Mouse (Mus musculus): ENCODE data around the gene Dnajc10. TPM values are rescaled to one million over a fixed set of nuclear protein-coding genes. Genes with fewer than 3 reads are reported as not detected.

Gene Dnajc10
- polyA plus RNA-seq, 1 experiment = 31.4 TPM

DNA sequence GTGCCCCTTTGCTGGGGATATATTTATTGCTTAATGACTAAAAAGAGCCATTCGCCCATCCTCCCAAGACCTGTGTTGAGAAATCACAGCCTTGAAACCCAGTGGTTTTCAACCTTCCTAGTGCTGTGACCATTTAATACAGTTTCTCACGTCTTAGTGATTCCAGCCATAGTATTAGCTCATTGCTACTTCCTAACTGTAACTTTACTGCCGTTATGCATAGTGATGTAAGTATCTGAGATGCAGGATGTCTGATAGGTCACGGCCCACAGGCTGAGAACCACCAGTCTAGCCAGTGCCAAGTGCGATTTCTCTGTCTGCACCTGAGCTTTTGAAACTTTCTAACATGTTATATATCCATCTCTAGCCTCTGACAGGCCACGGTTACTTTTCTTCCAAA lies 12.0 kb downstream of the Dnajc10 start:
- H3K27me3 ChIP-seq (ENCODE audit: control insufficient read depth, insufficient read depth, insufficient read length) = no peaks in the 10 kb centered on the region
- TF ChIP-seq TCF12 (IDR thresholded peaks at IDR 0.05; ENCODE audit: insufficient read depth, poor library complexity, severe bottlenecking) = no peak
- no peak for TF ChIP-seq USF1 (IDR thresholded peaks at IDR 0.05; ENCODE audit: low read depth)
- no peak for TF ChIP-seq SRF (IDR thresholded peaks at IDR 0.05; ENCODE audit: control insufficient read depth, insufficient read length, low read depth)
- TF ChIP-seq MAX (IDR thresholded peaks at IDR 0.05; ENCODE audit: low read depth) = no peak
- no peak for TF ChIP-seq POLR2A (IDR thresholded peaks at IDR 0.05; ENCODE audit: insufficient read length, low read depth)
- TF ChIP-seq MYOG (IDR thresholded peaks at IDR 0.05; ENCODE audit: control insufficient read depth in 1 of 3, insufficient read depth in 1 of 3, insufficient read length in 2 of 3, low read depth in 2 of 3) = no peak
- TF ChIP-seq REST (IDR thresholded peaks at IDR 0.05; ENCODE audit: insufficient read depth, insufficient read length) = no peak
- TF ChIP-seq CEBPB (IDR thresholded peaks at IDR 0.05; ENCODE audit: insufficient read depth, poor library complexity, severe bottlenecking) = no peak
- TF ChIP-seq MYOD1 (IDR thresholded peaks at IDR 0.05; ENCODE audit: control insufficient read depth in 1 of 3, insufficient read length in 2 of 3, low read depth in 2 of 3) = no peak
- TF ChIP-seq E2F4 (IDR thresholded peaks at IDR 0.05; ENCODE audit: insufficient read depth) = no peak
- no peak for TF ChIP-seq POLR2AphosphoS2 (IDR thresholded peaks at IDR 0.05; ENCODE audit: insufficient read length, low read depth)
- no peak for TF ChIP-seq TCF3 (IDR thresholded peaks at IDR 0.05; ENCODE audit: insufficient read length, low read depth)
- peaks cover 63% of the 10 kb centered on the region for H3K36me3 ChIP-seq (ENCODE audit: control insufficient read depth, insufficient read depth)
- no peak overlapping the region for H3K4me3 ChIP-seq
- H3ac ChIP-seq (ENCODE audit: control insufficient read depth, insufficient read length) = no peak overlapping the region
- no peak overlapping the region for H3K4me2 ChIP-seq (ENCODE audit: low read depth)
- H3K79me2 ChIP-seq (ENCODE audit: control insufficient read depth, insufficient read depth) = no peaks in the 10 kb centered on the region

DNA sequence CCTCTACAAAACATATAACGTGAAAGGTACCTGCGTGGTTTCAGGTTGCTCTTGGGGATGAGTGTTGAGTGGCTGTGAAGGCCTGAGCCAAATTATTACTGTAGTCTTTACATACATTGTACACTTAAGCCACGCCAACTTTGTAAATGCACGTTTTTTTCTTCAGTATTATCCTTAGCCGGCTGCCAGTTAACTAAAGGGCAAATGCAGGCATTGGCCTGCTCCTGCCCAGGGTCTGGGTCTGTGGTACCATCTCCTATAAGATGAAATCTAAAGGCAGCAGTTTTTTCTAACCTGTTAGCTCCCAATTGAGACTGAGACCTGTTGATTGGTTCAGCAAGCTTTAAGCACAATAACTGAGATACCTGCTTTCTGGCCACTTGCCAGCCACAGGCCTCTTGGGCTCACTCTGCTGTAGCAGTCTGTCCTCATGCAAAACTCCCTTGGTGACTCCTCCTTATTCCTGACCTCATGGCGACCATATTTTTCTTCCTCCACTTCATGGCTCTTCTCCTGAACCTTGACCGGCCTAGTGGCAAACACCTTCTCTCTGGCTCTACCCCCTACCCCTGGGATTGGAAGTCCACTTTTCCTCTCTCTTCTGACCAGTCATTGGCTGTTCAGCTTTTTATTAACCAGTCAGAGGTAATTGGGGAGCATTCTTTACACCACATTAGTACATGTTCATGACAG lies 13.8 kb downstream of the Dnajc10 start:
- Histone ChIP-seq H3K79me2 (ENCODE audit: control insufficient read depth, insufficient read depth) (no peaks in the 10 kb centered on the region), H3ac (ENCODE audit: control insufficient read depth, insufficient read length) (no peak overlapping the region), H3K4me3 (no peak overlapping the region), H3K4me2 (ENCODE audit: low read depth) (no peak overlapping the region), H3K36me3 (ENCODE audit: control insufficient read depth, insufficient read depth) (peaks cover 74% of the 10 kb centered on the region), H3K27me3 (ENCODE audit: control insufficient read depth, insufficient read depth, insufficient read length) (no peaks in the 10 kb centered on the region)
- no peak for TF ChIP-seq TCF12 (IDR thresholded peaks at IDR 0.05; ENCODE audit: insufficient read depth, poor library complexity, severe bottlenecking)
- TF ChIP-seq CEBPB (IDR thresholded peaks at IDR 0.05; ENCODE audit: insufficient read depth, poor library complexity, severe bottlenecking) = no peak

DNA sequence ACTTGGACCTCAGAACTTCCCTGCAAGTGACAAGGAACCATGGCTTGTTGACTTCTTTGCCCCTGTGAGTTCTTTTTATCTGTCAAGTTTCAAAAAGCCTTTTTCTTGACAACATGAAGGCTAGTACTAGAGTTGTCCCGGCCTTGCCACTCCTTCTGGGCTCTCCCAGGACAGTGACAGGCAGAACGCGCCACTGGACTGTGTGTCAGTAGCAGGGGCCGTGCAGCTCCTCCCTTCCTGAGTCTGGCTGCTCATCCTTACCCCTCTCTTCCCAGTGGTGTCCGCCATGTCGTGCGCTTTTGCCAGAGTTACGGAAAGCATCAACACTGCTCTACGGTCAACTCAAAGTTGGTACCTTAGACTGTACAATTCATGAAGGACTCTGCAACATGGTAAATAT lies 25.3 kb downstream of the Dnajc10 start:
- Histone ChIP-seq H3K27me3 (ENCODE audit: control insufficient read depth, insufficient read depth, insufficient read length) (no peaks in the 10 kb centered on the region), H3K4me2 (ENCODE audit: low read depth) (no peak overlapping the region), H3K79me2 (ENCODE audit: control insufficient read depth, insufficient read depth) (no peaks in the 10 kb centered on the region), H3K36me3 (ENCODE audit: control insufficient read depth, insufficient read depth) (peaks cover 69% of the 10 kb centered on the region), H3ac (ENCODE audit: control insufficient read depth, insufficient read length) (no peak overlapping the region), H3K4me3 (no peak overlapping the region)
- TF ChIP-seq USF1 (IDR thresholded peaks at IDR 0.05; ENCODE audit: low read depth) (no peak), POLR2AphosphoS2 (IDR thresholded peaks at IDR 0.05; ENCODE audit: insufficient read length, low read depth) (no peak), TCF12 (IDR thresholded peaks at IDR 0.05; ENCODE audit: insufficient read depth, poor library complexity, severe bottlenecking) (no peak), POLR2A (IDR thresholded peaks at IDR 0.05; ENCODE audit: insufficient read length, low read depth) (no peak), CEBPB (IDR thresholded peaks at IDR 0.05; ENCODE audit: insufficient read depth, poor library complexity, severe bottlenecking) (no peak), REST (IDR thresholded peaks at IDR 0.05; ENCODE audit: insufficient read depth, insufficient read length) (no peak), TCF3 (IDR thresholded peaks at IDR 0.05; ENCODE audit: insufficient read length, low read depth) (no peak), E2F4 (IDR thresholded peaks at IDR 0.05; ENCODE audit: insufficient read depth) (no peak), MYOD1 (IDR thresholded peaks at IDR 0.05; ENCODE audit: control insufficient read depth in 1 of 3, insufficient read length in 2 of 3, low read depth in 2 of 3) (no peak), SRF (IDR thresholded peaks at IDR 0.05; ENCODE audit: control insufficient read depth, insufficient read length, low read depth) (no peak)

DNA sequence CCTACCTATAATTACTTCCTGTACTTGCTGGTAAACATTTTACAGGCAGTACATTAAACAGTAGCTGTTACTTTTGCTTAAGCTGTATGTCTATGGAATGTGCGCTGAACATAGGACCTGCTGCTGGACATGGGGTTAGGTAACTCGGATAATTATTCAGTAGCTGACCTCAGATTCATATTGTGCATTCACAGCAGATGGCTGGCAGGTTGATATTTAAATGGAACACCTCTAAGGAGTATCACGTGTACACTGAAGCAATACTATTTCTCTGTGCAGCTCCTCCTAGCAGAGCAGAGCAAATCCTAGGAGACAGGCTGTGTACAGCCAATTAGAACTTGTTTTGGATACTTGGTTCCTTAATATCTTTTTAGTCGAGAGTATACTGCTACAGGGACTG lies 39.3 kb downstream of the Dnajc10 start:
- no peak overlapping the region for H3ac ChIP-seq (ENCODE audit: control insufficient read depth, insufficient read length)
- H3K4me2 ChIP-seq (ENCODE audit: low read depth) = no peak overlapping the region

More for the DNA sequence above, 39.3 kb downstream of the Dnajc10 start:
- H3K4me3 ChIP-seq = no peak overlapping the region
- TF ChIP-seq TCF12 (IDR thresholded peaks at IDR 0.05; ENCODE audit: insufficient read depth, poor library complexity, severe bottlenecking) (no peak), REST (IDR thresholded peaks at IDR 0.05; ENCODE audit: insufficient read depth, insufficient read length) (no peak), CEBPB (IDR thresholded peaks at IDR 0.05; ENCODE audit: insufficient read depth, poor library complexity, severe bottlenecking) (no peak), MAX (IDR thresholded peaks at IDR 0.05; ENCODE audit: low read depth) (no peak), MYOG (IDR thresholded peaks at IDR 0.05; ENCODE audit: control insufficient read depth in 1 of 3, insufficient read depth in 1 of 3, insufficient read length in 2 of 3, low read depth in 2 of 3) (no peak), SRF (IDR thresholded peaks at IDR 0.05; ENCODE audit: control insufficient read depth, insufficient read length, low read depth) (no peak), E2F4 (IDR thresholded peaks at IDR 0.05; ENCODE audit: insufficient read depth) (no peak), TCF3 (IDR thresholded peaks at IDR 0.05; ENCODE audit: insufficient read length, low read depth) (no peak), POLR2A (IDR thresholded peaks at IDR 0.05; ENCODE audit: insufficient read length, low read depth) (no peak), POLR2AphosphoS2 (IDR thresholded peaks at IDR 0.05; ENCODE audit: insufficient read length, low read depth) (no peak), USF1 (IDR thresholded peaks at IDR 0.05; ENCODE audit: low read depth) (no peak), MYOD1 (IDR thresholded peaks at IDR 0.05; ENCODE audit: control insufficient read depth in 1 of 3, insufficient read length in 2 of 3, low read depth in 2 of 3) (no peak)
- H3K36me3 ChIP-seq (ENCODE audit: control insufficient read depth, insufficient read depth) = peaks cover 39% of the 10 kb centered on the region
- H3K27me3 ChIP-seq (ENCODE audit: control insufficient read depth, insufficient read depth, insufficient read length) = no peaks in the 10 kb centered on the region
- no peaks in the 10 kb centered on the region for H3K79me2 ChIP-seq (ENCODE audit: control insufficient read depth, insufficient read depth)
